Mouse (Mus musculus) CH12.LX (cell line): ENCODE data around the gene Hes2. TPM values are rescaled to one million over a fixed set of nuclear protein-coding genes. Genes with fewer than 3 reads are reported as not detected.

Source experiments
- DNase-seq: peaks from one replicate; pipeline ENCODE4 v3.0.0-alpha.2; 2013; ENCODE audit errors: extremely low read depth
- H3K27ac ChIP-seq: 2 replicates; pipeline ENCODE4 v1.5.1; 2012; ENCODE audit warnings: low read depth, mild to moderate bottlenecking, control low read depth, moderate library complexity; ENCODE audit not compliant: insufficient read depth
- H3K27me3 ChIP-seq: replicated peaks from 2 replicates; pipeline ENCODE3; 2012; ENCODE audit warnings: inconsistent platforms
- H3K36me3 ChIP-seq, 2 experiments: replicated peaks in 1 of 2; 2 replicates each; pipeline versions ENCODE3 to v1.6.1; 2012; ENCODE audit warnings: inconsistent platforms in 1 of 2, low read length in 1 of 2, mild to moderate bottlenecking in 1 of 2, mixed read lengths in 1 of 2, moderate library complexity in 1 of 2; ENCODE audit not compliant: control insufficient read depth in 1 of 2, insufficient read depth in 1 of 2
- H3K4me1 ChIP-seq, 2 experiments: 2 replicates each; pipeline ENCODE4 v1.6.1; 2012; ENCODE audit warnings: inconsistent platforms in 1 of 2, moderate library complexity in 1 of 2; ENCODE audit not compliant: insufficient read depth in 2 of 2, control insufficient read depth in 1 of 2
- H3K4me2 ChIP-seq: 2 replicates; pipeline ENCODE4 v1.6.1; 2012; ENCODE audit warnings: low read depth, mild to moderate bottlenecking, control low read depth; ENCODE audit not compliant: poor library complexity, insufficient read depth, severe bottlenecking
- H3K4me3 ChIP-seq, 3 experiments: fragments of 150-350 bp in 1 of 3; sonication (generic) in 1 of 3; replicated peaks in 1 of 3; 2 replicates each; pipeline versions ENCODE3 to v1.5.1; 2011 to 2012; ENCODE audit warnings: low read depth in 2 of 3, low read length in 2 of 3, mild to moderate bottlenecking in 2 of 3, moderate library complexity in 2 of 3, control low read depth in 1 of 3, improper control_type of control experiment in 1 of 3, inconsistent platforms in 1 of 3, mixed read lengths in 1 of 3; ENCODE audit not compliant: poor library complexity in 1 of 3
- H3K79me2 ChIP-seq: replicated peaks from 2 replicates; pipeline ENCODE4 v1.6.1; 2012; ENCODE audit warnings: mild to moderate bottlenecking, moderate library complexity; ENCODE audit not compliant: control insufficient read depth, poor library complexity, insufficient read depth, severe bottlenecking; ENCODE audit errors: extremely low read depth
- H3K9ac ChIP-seq: 2 replicates; pipeline ENCODE4 v1.6.1; 2012; ENCODE audit warnings: low read depth, mild to moderate bottlenecking, control low read depth, moderate library complexity; ENCODE audit not compliant: insufficient read depth
- H3K9me3 ChIP-seq: replicated peaks from 2 replicates; pipeline ENCODE3; 2012; ENCODE audit warnings: low read length, inconsistent platforms, mixed read lengths
- CHD2 ChIP-seq: IDR thresholded peaks from 2 replicates; pipeline ENCODE4 v1.6.1; 2011; ENCODE audit warnings: low read length, improper control_type of control experiment
- CTCF ChIP-seq, 2 experiments: IDR thresholded peaks in 1 of 2; conservative IDR thresholded peaks in 1 of 2; 2 replicates each; pipeline ENCODE4 v1.5.1; 2011 to 2012; ENCODE audit warnings: low read depth in 2 of 2, low read length in 2 of 2, improper control_type of control experiment in 1 of 2, inconsistent platforms in 1 of 2, mild to moderate bottlenecking in 1 of 2, moderate library complexity in 1 of 2
- E2F4 ChIP-seq: IDR thresholded peaks from 2 replicates; pipeline ENCODE4 v1.6.1; 2011; ENCODE audit warnings: low read depth, low read length, improper control_type of control experiment; ENCODE audit not compliant: insufficient replicate concordance
- GABPA ChIP-seq: IDR thresholded peaks from 2 replicates; pipeline ENCODE4 v1.6.1; 2012; ENCODE audit warnings: low read depth, low read length, improper control_type of control experiment, inconsistent platforms; ENCODE audit not compliant: insufficient replicate concordance
- HCFC1 ChIP-seq: IDR thresholded peaks from 2 replicates; pipeline ENCODE4 v1.6.1; 2012; ENCODE audit warnings: low read depth, mild to moderate bottlenecking, inconsistent platforms, low read length, improper control_type of control experiment
- JUND ChIP-seq: conservative IDR thresholded peaks from 2 replicates; pipeline ENCODE4 v1.6.1; 2011; ENCODE audit warnings: low read depth, low read length, improper control_type of control experiment
- KAT2A ChIP-seq: IDR thresholded peaks from 2 replicates; pipeline ENCODE4 v1.6.1; 2012; ENCODE audit warnings: low read length, improper control_type of control experiment, inconsistent platforms; ENCODE audit not compliant: insufficient replicate concordance
- MAFK ChIP-seq: IDR thresholded peaks from 2 replicates; pipeline ENCODE4 v1.6.1; 2011; ENCODE audit warnings: low read length, improper control_type of control experiment; ENCODE audit not compliant: insufficient replicate concordance
- NRF1 ChIP-seq: IDR thresholded peaks from 2 replicates; pipeline ENCODE4 v1.6.1; 2014; ENCODE audit warnings: low read depth, mild to moderate bottlenecking, inconsistent platforms, low read length, improper control_type of control experiment, moderate library complexity
- PAX5 ChIP-seq: IDR thresholded peaks from 2 replicates; pipeline ENCODE4 v1.6.1; 2012; ENCODE audit warnings: low read length, inconsistent platforms, mixed read lengths
- RAD21 ChIP-seq: IDR thresholded peaks from 2 replicates; pipeline ENCODE4 v1.6.1; 2011; ENCODE audit warnings: low read depth, mild to moderate bottlenecking, low read length, improper control_type of control experiment, moderate library complexity
- TCF12 ChIP-seq: IDR thresholded peaks from 2 replicates; pipeline ENCODE4 v1.6.1; 2014; ENCODE audit warnings: low read depth, mild to moderate bottlenecking, inconsistent platforms, low read length, improper control_type of control experiment
- USF1 ChIP-seq: IDR thresholded peaks from 2 replicates; pipeline ENCODE4 v1.6.1; 2014; ENCODE audit warnings: low read depth, mild to moderate bottlenecking, inconsistent platforms, low read length, improper control_type of control experiment
- ZC3H11A ChIP-seq: IDR thresholded peaks from 2 replicates; pipeline ENCODE4 v1.6.1; 2012; ENCODE audit warnings: low read depth, mild to moderate bottlenecking, inconsistent platforms, low read length, improper control_type of control experiment
- ZNF384 ChIP-seq: IDR thresholded peaks from 2 replicates; pipeline ENCODE4 v1.6.1; 2012; ENCODE audit warnings: low read depth, low read length, improper control_type of control experiment, inconsistent platforms
- dilution Hi-C: fragments of 300-500 bp; cut with MboI; formaldehyde crosslinking; loops from 2 replicates; pipeline ENCODE4 v1.14.3; 2020; ENCODE audit warnings: low sequenced_read_pairs; ENCODE audit not compliant: extremely low pct_unique_long_range_greater_than_20kb, extremely low pct_ligation_motif_present
- in situ Hi-C: fragments of 300-500 bp; cut with MboI; formaldehyde crosslinking; loops from 3 replicates; pipeline ENCODE4 v1.14.3; 2019; ENCODE audit warnings: low sequenced_read_pairs, low pct_ligation_motif_present, low pct_unique_long_range_greater_than_20kb, mixed read lengths
- polyA plus RNA-seq: library from polyadenylated mRNA; unstranded; fragments of >175 nt; gene quantifications from 2 replicates; pipeline ENCODE4 v1.2.1, GENCODE M21; 2012; ENCODE audit warnings: low read depth; ENCODE audit not compliant: insufficient read length
- total RNA-seq, 2 experiments: library from RNA; depleted of rRNA; stranded (reverse); fragments of 300-350 nt in 1 of 2; fragments of >200 nt in 1 of 2; gene quantifications; 2 replicates each; pipeline ENCODE4 v1.2.3; 2012 to 2014

Gene Hes2
- total and polyA plus RNA-seq, 3 experiments = not detected

DNA sequence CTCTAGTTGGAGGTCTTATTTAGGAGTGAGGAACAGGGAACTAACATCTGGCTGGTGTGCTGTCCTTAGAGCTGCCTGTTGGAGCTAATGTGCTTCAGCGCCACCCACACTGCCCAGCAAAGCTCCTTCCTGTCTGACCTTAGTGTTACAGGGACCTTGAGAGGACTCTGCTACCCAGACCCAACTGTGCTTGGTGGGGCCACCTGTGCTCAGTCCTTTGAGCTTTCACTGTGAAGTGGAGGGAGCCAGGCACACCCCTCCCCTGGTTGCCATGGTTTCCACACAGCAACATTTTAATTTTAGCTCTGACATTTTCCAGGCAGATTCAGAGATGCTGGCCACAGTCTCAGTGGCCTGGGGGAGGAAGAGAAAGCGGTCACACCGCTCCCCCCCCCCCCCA is 44.2 kb downstream of the Hes2 start:
- Histone ChIP-seq H3K4me3 (no peak overlapping the region), H3K4me2 (no peak overlapping the region), H3K9ac (no peak overlapping the region), H3K79me2 (no peaks in the 10 kb centered on the region), H3K27ac (no peak overlapping the region), H3K4me1 (peaks cover 10 to 62% of the 10 kb centered on the region in 2 experiments), H3K9me3 (no peaks in the 10 kb centered on the region), H3K27me3 (no peaks in the 10 kb centered on the region), H3K36me3 (peaks cover 0 to 22% of the 10 kb centered on the region in 2 experiments)
- TF ChIP-seq GABPA (no peak), CHD2 (no peak), NRF1 (no peak), ZC3H11A (no peak), JUND (no peak), E2F4 (no peak), USF1 (no peak), PAX5 (no peak), MAFK (no peak), RAD21 (no peak), KAT2A (no peak)
- DNase-seq = no peak
- in situ Hi-C loops = no loop called here
- dilution Hi-C loops = no loop called here

- TF ChIP-seq MAFK = no peak
- TF ChIP-seq HCFC1 = no peak
- no peak for TF ChIP-seq ZNF384
- no peak for TF ChIP-seq TCF12
- no peak for TF ChIP-seq NRF1
- TF ChIP-seq CTCF (conservative IDR thresholded peaks at IDR 0.05 in 1 of 2, IDR thresholded peaks at IDR 0.05 in 1 of 2; ENCODE audit: low read depth in 2 of 2, low read length in 2 of 2) = peak in 1 of 2 experiments; percentile 7; a peak in 1 of 4 replicates
- dilution Hi-C loops = no loop called here
- H3K27ac ChIP-seq = no peak overlapping the region
- no peaks in the 10 kb centered on the region for H3K79me2 ChIP-seq
- no peaks in the 10 kb centered on the region for H3K27me3 ChIP-seq
- H3K9ac ChIP-seq = no peak overlapping the region
- no peak overlapping the region for H3K4me3 ChIP-seq
- no peak for DNase-seq
- no peaks in the 10 kb centered on the region for H3K9me3 ChIP-seq
- in situ Hi-C loops = no loop called here
- H3K4me2 ChIP-seq = no peak overlapping the region
- H3K4me1 ChIP-seq = peaks cover 10 to 58% of the 10 kb centered on the region in 2 experiments
- H3K36me3 ChIP-seq = peaks cover 0 to 29% of the 10 kb centered on the region in 2 experiments
Observed at GRCm38 (mm10) chr4:152204663-152205062, 46.0 kb downstream of the Hes2 start.
